Mouse (Mus musculus): ENCODE results near the gene Sema4f. TPM values are rescaled to one million over a fixed set of nuclear protein-coding genes. Genes with fewer than 3 reads are reported as not detected.

Sema4f gene
- 24.6 and 27.5 TPM in 2 replicates for polyA plus RNA-seq (2012; rRNA removed)

GRCm38 (mm10) chr6:82939167-82939912 lies at the start of gene Sema4f:
Sema4f (minus strand) TSS chr6:82939769.
- peak; percentile 77 to 87 for DNase-seq (ENCODE audit: extremely low spot score in 1 of 2, low spot score in 1 of 2)

- no peak for DNase-seq (ENCODE audit: extremely low spot score in 1 of 2, low spot score in 1 of 2)
Observed at GRCm38 (mm10) chr6:82987411-82987971, 47.9 kb upstream of the Sema4f start.

- peak; percentile 10 to 83 for DNase-seq (ENCODE audit: extremely low spot score in 1 of 2, low spot score in 1 of 2)
Observed at GRCm38 (mm10) chr6:82971031-82971430, 31.5 kb upstream of the Sema4f start.

- no peak for DNase-seq (ENCODE audit: extremely low spot score in 1 of 2, low spot score in 1 of 2)
Observed at GRCm38 (mm10) chr6:82969249-82970084, 29.9 kb upstream of the Sema4f start.

GRCm38 (mm10) chr6:82961664-82962063 lies 22.1 kb upstream of the Sema4f start:
- DNase-seq (ENCODE audit: extremely low spot score in 1 of 2, low spot score in 1 of 2): peak in 1 of 2 experiments; percentile 17

GRCm38 (mm10) chr6:82956553-82957251 lies 17.1 kb upstream of the Sema4f start:
- no peak for DNase-seq (ENCODE audit: extremely low spot score in 1 of 2, low spot score in 1 of 2)

GRCm38 (mm10) chr6:82946651-82947050 lies 7.1 kb upstream of the Sema4f start, which contains the start of gene M1ap:
M1ap (plus strand) TSS chr6:82946902.
- DNase-seq (ENCODE audit: extremely low spot score in 1 of 2, low spot score in 1 of 2): no peak

GRCm38 (mm10) chr6:82945750-82946149 lies 6.2 kb upstream of the Sema4f start:
- no peak for DNase-seq (ENCODE audit: extremely low spot score in 1 of 2, low spot score in 1 of 2)

- no peak for DNase-seq (ENCODE audit: extremely low spot score in 1 of 2, low spot score in 1 of 2)
Observed at GRCm38 (mm10) chr6:82940765-82941164, 1.2 kb upstream of the Sema4f start.

GRCm38 (mm10) chr6:82934616-82935230 lies 4.8 kb downstream of the Sema4f start:
- DNase-seq (ENCODE audit: extremely low spot score in 1 of 2, low spot score in 1 of 2): no peak

GRCm38 (mm10) chr6:82927617-82928016 lies 12.0 kb downstream of the Sema4f start:
- no peak for DNase-seq (ENCODE audit: extremely low spot score in 1 of 2, low spot score in 1 of 2)

- DNase-seq (ENCODE audit: extremely low spot score in 1 of 2, low spot score in 1 of 2): no peak
Observed at GRCm38 (mm10) chr6:82926528-82926927, 13.0 kb downstream of the Sema4f start.

- no peak for DNase-seq (ENCODE audit: extremely low spot score in 1 of 2, low spot score in 1 of 2)
Observed at GRCm38 (mm10) chr6:82926106-82926505, 13.5 kb downstream of the Sema4f start.

GRCm38 (mm10) chr6:82925005-82925404 lies 14.6 kb downstream of the Sema4f start:
- no peak for DNase-seq (ENCODE audit: extremely low spot score in 1 of 2, low spot score in 1 of 2)

GRCm38 (mm10) chr6:82921426-82922224 lies 17.9 kb downstream of the Sema4f start:
- DNase-seq (ENCODE audit: extremely low spot score in 1 of 2, low spot score in 1 of 2): no peak

GRCm38 (mm10) chr6:82919520-82919919 lies 20.0 kb downstream of the Sema4f start:
- no peak for DNase-seq (ENCODE audit: extremely low spot score in 1 of 2, low spot score in 1 of 2)

GRCm38 (mm10) chr6:82918371-82918770 lies 21.2 kb downstream of the Sema4f start:
- DNase-seq (ENCODE audit: extremely low spot score in 1 of 2, low spot score in 1 of 2): no peak

GRCm38 (mm10) chr6:82917778-82918129 lies 21.8 kb downstream of the Sema4f start:
- peak in 1 of 2 experiments; percentile 64 for DNase-seq (ENCODE audit: extremely low spot score in 1 of 2, low spot score in 1 of 2)

GRCm38 (mm10) chr6:82917076-82917777 lies 22.3 kb downstream of the Sema4f start:
- peak; percentile 54 to 71 for DNase-seq (ENCODE audit: extremely low spot score in 1 of 2, low spot score in 1 of 2)

All from frontal cortex, adult 2 months (tissue).